Comparison of ENCODE assay signal across 9 mouse cellular contexts in the genomic region with DNA sequence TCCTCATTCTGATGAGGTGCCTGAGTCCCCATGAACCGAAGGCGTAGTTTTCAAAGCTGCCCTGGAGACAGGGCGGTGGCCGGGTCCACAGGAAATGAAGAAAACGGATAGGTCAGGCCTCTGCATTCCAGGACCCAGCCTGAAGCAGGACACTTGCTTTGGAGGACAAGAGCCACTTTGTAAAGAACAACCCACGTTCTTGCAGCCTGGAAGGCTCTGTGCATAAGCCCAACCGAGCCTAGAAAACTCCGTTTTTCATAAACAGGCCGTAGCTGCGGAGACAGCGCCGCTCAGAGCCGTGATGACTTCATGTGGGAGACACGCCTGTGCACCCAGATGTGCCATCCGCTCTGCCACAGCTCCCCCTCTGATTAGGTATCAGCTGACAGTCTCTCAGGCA.
DNase-seq lines count a peak whose midpoint lies in the region; ATAC-seq and TF ChIP-seq lines count a peak whose summit lies in the region.
"Had no signal": no experiment of that assay in that cellular context is flagged by ENCODE, and none has a peak within 500 bp of the region (broad histone marks: within the 10 kb centered on the region; RNA-seq: fewer than 3 reads in every experiment).

No protein-coding gene starts in this region.

- DNase-seq in layer of hippocampus, adult 2 months (ENCODE audit: low spot score in 2 of 2) = peak in 1 of 2 experiments; percentile 3
- no peak for DNase-seq in layer of hippocampus, postnatal 10 days (ENCODE audit: low spot score in 2 of 2)
- DNase-seq in embryo, embryonic 10.5 days (ENCODE audit: low spot score) = peak; percentile 21
- DNase-seq in heart, postnatal 10 days = peak; percentile 49 to 59
- DNase-seq in limb, embryonic 10.5 days (ENCODE audit: low spot score) = no peak
- no peak for DNase-seq in urinary bladder, adult 18-20 months (ENCODE audit: low spot score in 2 of 2)
- DNase-seq in testis, postnatal 10 days (ENCODE audit: low spot score) = no peak

- H3K9me3 ChIP-seq in limb, embryonic 10.5 days (replicated peaks) = no peaks in the 10 kb centered on the region
- H3K9me3 ChIP-seq: heart, embryonic 15.5 days had no signal

- H3K4me1 ChIP-seq in limb, embryonic 10.5 days = peaks cover 9% of the 10 kb centered on the region
- H3K4me1 ChIP-seq: heart, embryonic 15.5 days had no signal

- ATAC-seq in erythroblast, adult 5-6 weeks (replicated peaks; ENCODE audit: low FRiP score, poor library complexity, severe bottlenecking) = no peak

- no peaks in the 10 kb centered on the region for H3K27me3 ChIP-seq in limb, embryonic 10.5 days (ENCODE audit: low read depth, poor library complexity, severe bottlenecking)
- H3K27me3 ChIP-seq: heart, embryonic 15.5 days had no signal

- no peaks in the 10 kb centered on the region for H3K36me3 ChIP-seq in limb, embryonic 10.5 days
- H3K36me3 ChIP-seq: heart, embryonic 15.5 days had no signal

- no peak for TF ChIP-seq CTCF in layer of hippocampus, adult 2 months (conservative IDR thresholded peaks at IDR 0.05)

- no peak overlapping the region for H3K4me3 ChIP-seq in layer of hippocampus, adult 2 months
- H3K4me3 ChIP-seq in limb, embryonic 10.5 days = no peak overlapping the region
- H3K4me3 ChIP-seq: heart, embryonic 15.5 days had no signal

- WGBS in limb, embryonic 10.5 days = 73% methylated on average over 15 of the region's 15 CpGs

- peak overlapping the region; percentile 1 for H3K27ac ChIP-seq in layer of hippocampus, adult 2 months
- peak overlapping the region; percentile 58; the same call in 1 of the 2 replicates for H3K27ac ChIP-seq in limb, embryonic 10.5 days
- H3K27ac ChIP-seq: heart, embryonic 15.5 days had no signal

- intact Hi-C loops in heart, postnatal 10 days (cut with DNase I) = no loop called here

Comparison
In these comparisons a context has a peak if more than half of its experiments do, and no peak if none do; other contexts are left out.
1. DNase-seq: peak in embryo, embryonic 10.5 days (single experiment) and heart, postnatal 10 days (2 of 2); none in layer of hippocampus, postnatal 10 days (0 of 2), limb, embryonic 10.5 days (single experiment), urinary bladder, adult 18-20 months (0 of 2) and testis, postnatal 10 days (single experiment).